Mouse (Mus musculus): Measurements from ENCODE around the gene Crlf2. TPM values are rescaled to one million over a fixed set of nuclear protein-coding genes. Genes with fewer than 3 reads are reported as not detected.

The Crlf2 gene
- total and polyA plus RNA-seq, 3 experiments = 10.5 to 32.5 (median 22.6) TPM

DNA sequence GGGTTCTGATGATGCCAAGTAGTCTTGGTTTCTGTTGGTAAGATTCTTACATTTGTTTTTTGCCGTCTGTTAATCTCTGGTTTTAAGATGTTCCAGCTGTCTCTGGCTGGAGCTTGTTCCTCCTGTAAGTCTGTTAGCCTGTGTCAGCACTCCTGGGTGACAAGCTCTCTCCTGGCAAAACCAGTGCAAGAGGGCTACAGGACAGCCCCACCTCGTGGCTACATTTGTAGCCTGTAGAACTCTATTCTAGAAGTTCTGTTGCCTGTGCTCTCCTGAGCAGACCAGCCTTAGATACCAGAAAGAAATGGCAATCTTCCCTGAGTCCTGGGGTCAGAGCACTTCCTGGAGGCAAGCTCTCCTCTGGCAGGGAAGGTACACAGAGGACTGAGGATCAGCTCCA lies 4.0 kb upstream of the Crlf2 start:
- H3K79me2 ChIP-seq (replicated peaks; ENCODE audit: control insufficient read depth, extremely low read depth, insufficient read depth, poor library complexity, severe bottlenecking) = no peaks in the 10 kb centered on the region
- no peak overlapping the region for H3K4me3 ChIP-seq (replicated peaks in 1 of 3; ENCODE audit: low read depth in 2 of 3, low read length in 2 of 3, poor library complexity in 1 of 3)
- H3K36me3 ChIP-seq (replicated peaks in 1 of 2; ENCODE audit: control insufficient read depth in 1 of 2, insufficient read depth in 1 of 2, low read length in 1 of 2) = no peaks in the 10 kb centered on the region
- TF ChIP-seq SMC3 (IDR thresholded peaks at IDR 0.05; ENCODE audit: low read depth, low read length) = peak; percentile 53
- TF ChIP-seq CTCF (conservative IDR thresholded peaks at IDR 0.05 in 1 of 2, IDR thresholded peaks at IDR 0.05 in 1 of 2; ENCODE audit: low read depth in 2 of 2, low read length in 2 of 2) = peak in 1 of 2 experiments; percentile 59; a peak in 2 of 4 replicates
- TF ChIP-seq POLR2AphosphoS2 (IDR thresholded peaks at IDR 0.05; ENCODE audit: low read depth, low read length) = no peak
- no peaks in the 10 kb centered on the region for H3K4me1 ChIP-seq (ENCODE audit: control insufficient read depth in 1 of 2, insufficient read depth in 2 of 2)
- H3K9me3 ChIP-seq (replicated peaks; ENCODE audit: low read length) = no peaks in the 10 kb centered on the region
- no peak overlapping the region for H3K9ac ChIP-seq (ENCODE audit: insufficient read depth, low read depth)
- DNase-seq (ENCODE audit: extremely low read depth) = no peak
- H3K27me3 ChIP-seq (replicated peaks) = no peaks in the 10 kb centered on the region
- dilution Hi-C loops (cut with MboI; ENCODE audit: extremely low pct_ligation_motif_present, extremely low pct_unique_long_range_greater_than_20kb, low sequenced_read_pairs) = no loop called here
- in situ Hi-C loops (cut with MboI; ENCODE audit: low pct_ligation_motif_present, low pct_unique_long_range_greater_than_20kb, low sequenced_read_pairs) = loop anchor here (5.0 kb wide), 1 partner anchor 34 kb away; no protein-coding TSS in a partner anchor
- no peak overlapping the region for H3K27ac ChIP-seq (ENCODE audit: insufficient read depth, low read depth)
- H3K4me2 ChIP-seq (ENCODE audit: insufficient read depth, low read depth, poor library complexity, severe bottlenecking) = no peak overlapping the region

DNA sequence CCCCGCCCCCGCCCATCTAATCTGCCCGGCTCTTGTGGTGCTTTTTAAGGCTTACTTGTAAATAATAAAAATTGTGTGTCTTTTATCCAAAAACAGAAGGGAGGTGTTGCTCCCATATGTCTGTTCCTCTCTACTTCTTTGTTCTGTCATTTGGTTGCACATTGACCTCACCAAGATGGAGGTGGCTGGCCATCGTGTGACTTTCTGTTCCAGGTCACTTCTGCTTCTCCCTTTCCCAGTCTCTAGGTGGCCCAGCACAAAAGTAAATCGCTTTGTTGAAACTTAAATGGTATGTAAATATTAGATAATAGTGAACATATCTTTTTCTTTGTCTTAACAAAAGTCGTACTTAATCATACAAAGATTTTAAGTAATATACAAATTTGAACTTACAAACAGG lies 398 bp upstream of the Crlf2 start:
- Histone ChIP-seq H3K9me3 (replicated peaks; ENCODE audit: low read length) (peaks cover 23% of the 10 kb centered on the region), H3K36me3 (replicated peaks in 1 of 2; ENCODE audit: control insufficient read depth in 1 of 2, insufficient read depth in 1 of 2, low read length in 1 of 2) (peaks cover 21 to 22% of the 10 kb centered on the region in 2 experiments), H3K9ac (ENCODE audit: insufficient read depth, low read depth) (peak overlapping the region; percentile 96), H3K4me2 (ENCODE audit: insufficient read depth, low read depth, poor library complexity, severe bottlenecking) (no peak overlapping the region), H3K4me3 (replicated peaks in 1 of 3; ENCODE audit: low read depth in 2 of 3, low read length in 2 of 3, poor library complexity in 1 of 3) (peak overlapping the region; percentile 45 to 100 (median 57)), H3K79me2 (replicated peaks; ENCODE audit: control insufficient read depth, extremely low read depth, insufficient read depth, poor library complexity, severe bottlenecking) (no peaks in the 10 kb centered on the region), H3K27ac (ENCODE audit: insufficient read depth, low read depth) (peak overlapping the region; percentile 69; the same call in 1 of the 2 replicates), H3K4me1 (ENCODE audit: control insufficient read depth in 1 of 2, insufficient read depth in 2 of 2) (no peaks in the 10 kb centered on the region; a peak in 1 of 4 replicates), H3K27me3 (replicated peaks) (no peaks in the 10 kb centered on the region)
- dilution Hi-C loops (cut with MboI; ENCODE audit: extremely low pct_ligation_motif_present, extremely low pct_unique_long_range_greater_than_20kb, low sequenced_read_pairs) = no loop called here
- peak; percentile 75 for DNase-seq (ENCODE audit: extremely low read depth)
- in situ Hi-C loops (cut with MboI; ENCODE audit: low pct_ligation_motif_present, low pct_unique_long_range_greater_than_20kb, low sequenced_read_pairs) = no loop called here
- TF ChIP-seq MAX (IDR thresholded peaks at IDR 0.05; ENCODE audit: low read length) (no peak), SMC3 (IDR thresholded peaks at IDR 0.05; ENCODE audit: low read depth, low read length) (no peak), PAX5 (IDR thresholded peaks at IDR 0.05; ENCODE audit: low read length) (no peak), MAZ (IDR thresholded peaks at IDR 0.05; ENCODE audit: low read depth, low read length) (no peak), ZNF384 (IDR thresholded peaks at IDR 0.05; ENCODE audit: low read depth, low read length) (no peak), NRF1 (IDR thresholded peaks at IDR 0.05; ENCODE audit: low read depth, low read length) (0 out of 2 replicates have a peak, but pooled peaks have one; percentile 25), ELF1 (IDR thresholded peaks at IDR 0.05; ENCODE audit: low read depth, low read length) (no peak), CTCF (conservative IDR thresholded peaks at IDR 0.05 in 1 of 2, IDR thresholded peaks at IDR 0.05 in 1 of 2; ENCODE audit: low read depth in 2 of 2, low read length in 2 of 2) (peak in 1 of 2 experiments; percentile 19; a peak in 1 of 4 replicates), EP300 (IDR thresholded peaks at IDR 0.05; ENCODE audit: low read length) (no peak), KAT2A (IDR thresholded peaks at IDR 0.05; ENCODE audit: insufficient replicate concordance, low read length) (no peak), GABPA (IDR thresholded peaks at IDR 0.05; ENCODE audit: insufficient replicate concordance, low read depth, low read length) (no peak), SIN3A (IDR thresholded peaks at IDR 0.05; ENCODE audit: low read length) (0 out of 2 replicates have a peak, but pooled peaks have one; percentile 40), RAD21 (IDR thresholded peaks at IDR 0.05; ENCODE audit: low read depth, low read length) (no peak), UBTF (IDR thresholded peaks at IDR 0.05; ENCODE audit: low read depth, low read length) (no peak), TBP (conservative IDR thresholded peaks at IDR 0.05; ENCODE audit: low read depth, low read length) (no peak), MXI1 (IDR thresholded peaks at IDR 0.05; ENCODE audit: low read depth, low read length) (no peak), NELFE (IDR thresholded peaks at IDR 0.05; ENCODE audit: low read depth, low read length) (0 out of 2 replicates have a peak, but pooled peaks have one; percentile 24), RCOR1 (conservative IDR thresholded peaks at IDR 0.05; ENCODE audit: low read depth, low read length) (no peak), POLR2A (IDR thresholded peaks at IDR 0.05; ENCODE audit: low read depth, low read length) (0 out of 2 replicates have a peak, but pooled peaks have one; percentile 10), POLR2AphosphoS2 (IDR thresholded peaks at IDR 0.05; ENCODE audit: low read depth, low read length) (no peak), JUND (conservative IDR thresholded peaks at IDR 0.05; ENCODE audit: low read depth, low read length) (no peak), E2F4 (IDR thresholded peaks at IDR 0.05; ENCODE audit: insufficient replicate concordance, low read depth, low read length) (no peak), JUN (IDR thresholded peaks at IDR 0.05; ENCODE audit: insufficient read depth, low read depth, low read length) (no peak), USF2 (conservative IDR thresholded peaks at IDR 0.05; ENCODE audit: low read depth, low read length) (no peak), CHD1 (IDR thresholded peaks at IDR 0.05; ENCODE audit: low read depth, low read length) (no peak), ETS1 (conservative IDR thresholded peaks at IDR 0.05; ENCODE audit: low read depth, low read length) (no peak), ZC3H11A (IDR thresholded peaks at IDR 0.05; ENCODE audit: low read depth, low read length) (no peak), HCFC1 (IDR thresholded peaks at IDR 0.05; ENCODE audit: low read depth, low read length) (peak; percentile 55), ZKSCAN1 (IDR thresholded peaks at IDR 0.05; ENCODE audit: borderline replicate concordance, low read depth, low read length) (no peak), USF1 (IDR thresholded peaks at IDR 0.05; ENCODE audit: low read depth, low read length) (no peak), BHLHE40 (IDR thresholded peaks at IDR 0.05; ENCODE audit: low read depth, low read length) (peak; percentile 56), CHD2 (IDR thresholded peaks at IDR 0.05; ENCODE audit: low read length) (no peak), IRF4 (IDR thresholded peaks at IDR 0.05; ENCODE audit: low read depth, low read length) (0 out of 2 replicates have a peak, but pooled peaks have one; percentile 16)

Measured in CH12.LX (cell line).